Mouse (Mus musculus) megakaryocyte, embryonic 14.5 days (primary cell): ENCODE data around the gene Emilin2. TPM values are rescaled to one million over a fixed set of nuclear protein-coding genes. Genes with fewer than 3 reads are reported as not detected.
A peak's percentile ranks its signal among the peaks of the same experiment; 100 is the strongest.

Source experiments
- H3K27me3 ChIP-seq: replicated peaks from 2 replicates; pipeline ENCODE3; 2012; ENCODE audit warnings: inconsistent platforms
- H3K36me3 ChIP-seq: replicated peaks from 2 replicates; pipeline ENCODE3; 2012; ENCODE audit warnings: low read length, inconsistent platforms, mixed read lengths
- H3K4me1 ChIP-seq: 2 replicates; pipeline ENCODE4 v1.6.1; 2012; ENCODE audit warnings: inconsistent platforms
- H3K4me3 ChIP-seq: replicated peaks from 2 replicates; pipeline ENCODE3; 2012; ENCODE audit warnings: moderate library complexity, mild to moderate bottlenecking, inconsistent platforms
- H3K9me3 ChIP-seq: 2 replicates; pipeline ENCODE4 v1.6.1; 2012; ENCODE audit warnings: inconsistent platforms
- FLI1 ChIP-seq: IDR thresholded peaks from 2 replicates; pipeline ENCODE4 v1.6.1; 2012; ENCODE audit warnings: low read length, inconsistent platforms, mixed read lengths
- GATA1 ChIP-seq: IDR thresholded peaks from 3 replicates; pipeline ENCODE4 v1.6.1; 2012; ENCODE audit warnings: mixed read lengths, low read length, inconsistent platforms, borderline replicate concordance
- polyA plus RNA-seq: library from polyadenylated mRNA; stranded (reverse); fragments of >175 nt; gene quantifications from 2 replicates; pipeline ENCODE4 v1.2.3, GENCODE M21; 2012; ENCODE audit warnings: low replicate concordance; ENCODE audit not compliant: insufficient read depth

Gene Emilin2
- polyA plus RNA-seq, 1 experiment = 271 TPM

GRCm38 (mm10) chr17:71288145-71288758, 23.5 kb downstream of the Emilin2 start:
- TF ChIP-seq FLI1 (no peak), GATA1 (no peak)
- Histone ChIP-seq H3K27me3 (no peaks in the 10 kb centered on the region), H3K36me3 (peaks cover 26% of the 10 kb centered on the region), H3K4me1 (peaks cover 100% of the 10 kb centered on the region), H3K4me3 (peak overlapping the region; percentile 66), H3K9me3 (no peaks in the 10 kb centered on the region)

- Histone ChIP-seq H3K4me1 (peaks cover 100% of the 10 kb centered on the region), H3K27me3 (no peaks in the 10 kb centered on the region), H3K9me3 (no peaks in the 10 kb centered on the region), H3K4me3 (peak overlapping the region; percentile 60), H3K36me3 (peaks cover 26% of the 10 kb centered on the region)
- TF ChIP-seq GATA1 (no peak), FLI1 (no peak)
Measured at GRCm38 (mm10) chr17:71287586-71287985, 24.2 kb downstream of the Emilin2 start.

GRCm38 (mm10) chr17:71285929-71286328, 25.8 kb downstream of the Emilin2 start:
- TF ChIP-seq FLI1 = no peak
- TF ChIP-seq GATA1 = no peak
- Histone ChIP-seq H3K4me1 (peaks cover 90% of the 10 kb centered on the region), H3K9me3 (no peaks in the 10 kb centered on the region), H3K36me3 (peaks cover 31% of the 10 kb centered on the region), H3K4me3 (peak overlapping the region; percentile 79), H3K27me3 (no peaks in the 10 kb centered on the region)

- Histone ChIP-seq H3K27me3 (no peaks in the 10 kb centered on the region), H3K36me3 (peaks cover 41% of the 10 kb centered on the region), H3K4me3 (peak overlapping the region; percentile 88), H3K4me1 (peaks cover 86% of the 10 kb centered on the region), H3K9me3 (no peaks in the 10 kb centered on the region)
- TF ChIP-seq FLI1 = no peak
Measured at GRCm38 (mm10) chr17:71284890-71285289, 26.9 kb downstream of the Emilin2 start.

GRCm38 (mm10) chr17:71283237-71283636, 28.5 kb downstream of the Emilin2 start:
- TF ChIP-seq FLI1 = no peak
- TF ChIP-seq GATA1 = no peak
- Histone ChIP-seq H3K27me3 (no peaks in the 10 kb centered on the region), H3K4me3 (no peak overlapping the region), H3K4me1 (peaks cover 79% of the 10 kb centered on the region), H3K36me3 (peaks cover 51% of the 10 kb centered on the region), H3K9me3 (no peaks in the 10 kb centered on the region)

- Histone ChIP-seq H3K36me3 (peaks cover 53% of the 10 kb centered on the region), H3K4me3 (no peak overlapping the region), H3K4me1 (peaks cover 78% of the 10 kb centered on the region), H3K27me3 (no peaks in the 10 kb centered on the region), H3K9me3 (no peaks in the 10 kb centered on the region)
- no peak for TF ChIP-seq FLI1
- TF ChIP-seq GATA1 = no peak
Measured at GRCm38 (mm10) chr17:71282716-71283115, 29.1 kb downstream of the Emilin2 start.

GRCm38 (mm10) chr17:71277701-71278491, 33.9 kb downstream of the Emilin2 start:
- Histone ChIP-seq H3K4me1 (peaks cover 52% of the 10 kb centered on the region), H3K36me3 (peaks cover 73% of the 10 kb centered on the region), H3K9me3 (no peaks in the 10 kb centered on the region), H3K4me3 (no peak overlapping the region), H3K27me3 (no peaks in the 10 kb centered on the region)
- TF ChIP-seq FLI1 (no peak), GATA1 (no peak)

GRCm38 (mm10) chr17:71276771-71277170, 35.0 kb downstream of the Emilin2 start:
- Histone ChIP-seq H3K36me3 (peaks cover 75% of the 10 kb centered on the region), H3K27me3 (no peaks in the 10 kb centered on the region), H3K4me1 (peaks cover 53% of the 10 kb centered on the region), H3K4me3 (peak overlapping the region; percentile 40), H3K9me3 (no peaks in the 10 kb centered on the region)
- no peak for TF ChIP-seq GATA1
- TF ChIP-seq FLI1 = no peak

GRCm38 (mm10) chr17:71273901-71274300, 37.9 kb downstream of the Emilin2 start:
- Histone ChIP-seq H3K27me3 (no peaks in the 10 kb centered on the region), H3K4me3 (no peak overlapping the region), H3K9me3 (no peaks in the 10 kb centered on the region), H3K4me1 (peaks cover 66% of the 10 kb centered on the region), H3K36me3 (peaks cover 74% of the 10 kb centered on the region)
- TF ChIP-seq FLI1 (no peak), GATA1 (no peak)

- H3K4me3 ChIP-seq = peak overlapping the region; percentile 73
- H3K9me3 ChIP-seq = no peaks in the 10 kb centered on the region
- peaks cover 57% of the 10 kb centered on the region for H3K36me3 ChIP-seq
- H3K27me3 ChIP-seq = no peaks in the 10 kb centered on the region
- TF ChIP-seq GATA1 = no peak
- no peak for TF ChIP-seq FLI1
- H3K4me1 ChIP-seq = peaks cover 90% of the 10 kb centered on the region
Measured at GRCm38 (mm10) chr17:71268599-71268998, 43.2 kb downstream of the Emilin2 start.
